Mouse (Mus musculus) heart, adult 2 months (tissue): ENCODE measurements around the gene Olfr1436.

Experiments
- CTCF ChIP-seq: fragments of 200-600 bp; IDR thresholded peaks from 2 replicates; pipeline ENCODE4 v1.8.1; 2022; ENCODE audit warnings: antibody characterized with exemption, mild to moderate bottlenecking, moderate library complexity
- EP300 ChIP-seq: fragments of 200-500 bp; IDR thresholded peaks from 2 replicates; pipeline ENCODE4 v1.6.1; 2011; ENCODE audit warnings: low read depth, low read length, control low read depth; ENCODE audit not compliant: insufficient read depth
- POLR2A ChIP-seq: fragments of 200-500 bp; IDR thresholded peaks from 2 replicates; pipeline ENCODE4 v1.6.1; 2011; ENCODE audit warnings: mild to moderate bottlenecking, low read depth, low read length, control low read depth; ENCODE audit not compliant: insufficient read depth

DNA sequence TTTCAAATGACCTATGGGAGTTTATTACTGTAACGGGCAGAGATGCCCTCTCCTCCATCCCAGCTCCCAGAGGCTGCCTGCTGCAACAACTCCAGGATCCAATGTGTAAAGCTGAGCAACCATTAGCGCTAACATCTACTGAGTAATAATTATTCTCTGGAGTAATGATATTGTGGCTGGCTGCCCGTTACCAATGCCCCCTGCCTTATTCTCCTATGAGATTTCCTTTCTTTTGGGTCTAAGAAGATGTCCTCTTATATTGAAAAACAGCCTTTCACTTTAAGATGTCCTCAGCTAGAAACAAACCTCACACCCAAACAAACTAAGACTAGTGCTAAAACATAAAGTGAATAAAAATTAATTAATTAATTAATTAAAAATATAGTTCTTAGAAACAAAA, 36.9 kb upstream of the Olfr1436 start, which contains the start of gene Olfr1438-ps1:
- TF ChIP-seq POLR2A = no peak
- no peak for TF ChIP-seq CTCF
- TF ChIP-seq EP300 = no peak
